Mouse (Mus musculus) retina, adult 2 months (tissue): ENCODE measurements at regions not wholly inside any gene's neighbourhood (a gene's known extent, or its start where the extent isn't known, plus 50 kb on each side); places are given as distances from the start of the nearest gene placed in this dataset.

Experiments
- DNase-seq: peaks from one replicate; pipeline ENCODE4 v3.0.0-alpha.2; 2012; ENCODE audit warnings: low read depth, low spot score

DNA sequence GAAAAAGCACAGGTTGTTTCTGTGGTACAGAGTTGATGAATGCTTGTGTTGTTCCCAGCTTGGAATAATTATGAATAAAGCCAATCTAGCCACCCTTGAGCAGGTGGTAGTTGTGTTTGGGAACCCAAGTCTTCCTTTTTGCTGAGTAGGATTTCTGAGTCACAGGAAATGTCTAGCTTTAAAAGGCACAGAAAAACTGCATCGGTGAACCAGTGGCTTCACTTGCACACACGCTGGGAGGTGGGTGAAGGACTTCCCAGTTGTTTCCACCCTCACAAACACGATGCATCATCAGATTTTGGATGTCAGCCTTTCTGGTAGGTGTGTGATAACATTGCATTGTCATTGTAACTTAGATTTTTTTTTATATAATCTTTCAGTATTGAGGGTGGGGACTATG, 322.9 kb upstream of the Slco3a1 start:
- no peak for DNase-seq

- no peak for DNase-seq
These were observed 322.1 kb upstream of the Slco3a1 start for GRCm38 (mm10) chr7:74876667-74877066.

- DNase-seq = no peak
These were observed 315.7 kb upstream of the Slco3a1 start for GRCm38 (mm10) chr7:74870250-74870649.

GRCm38 (mm10) chr7:74862727-74863126, 308.1 kb upstream of the Slco3a1 start:
- DNase-seq = no peak

- no peak for DNase-seq
These were observed 289.8 kb upstream of the Slco3a1 start for GRCm38 (mm10) chr7:74844306-74844929.

DNA sequence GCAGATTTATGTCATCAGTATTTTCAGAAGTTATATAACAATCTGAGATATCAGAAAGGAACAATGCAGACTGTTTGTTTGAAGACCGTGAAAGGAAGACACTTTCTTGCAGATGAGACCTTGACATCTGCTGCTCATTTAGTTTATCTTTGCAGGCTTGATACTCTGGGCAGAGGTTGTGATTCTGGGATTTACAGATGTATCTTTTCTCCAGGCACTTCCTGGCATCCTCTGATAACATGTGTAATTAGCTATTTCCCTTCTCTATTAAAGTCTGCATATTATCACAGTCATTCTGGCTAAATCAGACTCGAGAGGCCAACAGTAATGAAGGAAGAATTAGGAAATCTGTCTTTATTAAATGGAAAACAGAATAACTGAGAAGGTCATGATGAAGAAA, 268.7 kb upstream of the Slco3a1 start:
- DNase-seq = no peak

GRCm38 (mm10) chr7:74793241-74793640, 238.7 kb upstream of the Slco3a1 start:
- no peak for DNase-seq

GRCm38 (mm10) chr7:74788696-74789095, 234.1 kb upstream of the Slco3a1 start:
- no peak for DNase-seq

DNA sequence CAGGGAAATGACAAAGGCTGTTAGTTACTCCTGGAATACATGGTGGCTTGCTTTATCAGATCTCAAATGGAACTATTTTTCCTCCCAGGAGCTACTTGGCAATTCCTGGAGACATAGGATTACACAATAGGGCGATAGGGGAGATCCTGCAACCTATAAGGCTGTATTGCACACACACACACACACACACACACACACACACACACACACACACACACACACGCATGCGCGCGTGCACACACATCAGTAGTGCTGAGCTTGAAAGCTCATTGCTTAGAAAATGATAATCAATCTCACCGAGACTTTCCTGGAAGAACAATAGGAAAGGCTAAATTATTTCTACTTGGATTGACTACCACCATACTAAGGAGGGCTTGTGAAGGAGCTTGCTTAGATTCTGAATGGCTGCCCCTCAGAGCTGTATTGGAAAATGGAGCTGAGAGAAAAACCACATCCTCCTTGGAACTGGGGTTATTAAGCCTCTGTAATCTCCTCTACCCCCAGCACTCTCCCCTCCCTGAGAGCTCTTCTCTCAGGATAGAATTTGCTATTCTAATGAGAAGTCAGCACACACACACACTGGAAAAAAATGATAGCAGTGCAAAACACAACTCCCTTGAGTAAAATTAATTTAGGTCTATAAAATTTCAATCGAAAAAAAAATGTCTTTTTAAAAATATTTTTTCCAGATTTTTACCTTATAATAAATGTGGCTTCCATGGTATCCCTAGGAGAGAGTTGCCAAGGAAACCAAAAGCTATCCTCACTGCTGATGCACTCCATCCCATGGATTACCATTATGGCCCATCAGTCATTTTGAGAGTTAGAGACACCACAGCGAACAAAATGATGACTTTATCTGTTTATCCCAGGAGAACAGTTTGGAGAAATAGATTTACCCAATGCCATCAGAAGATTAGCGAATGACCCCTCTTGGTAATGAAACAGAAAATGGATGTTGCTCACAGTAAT, 217.1 kb upstream of the Slco3a1 start:
- DNase-seq = no peak

DNA sequence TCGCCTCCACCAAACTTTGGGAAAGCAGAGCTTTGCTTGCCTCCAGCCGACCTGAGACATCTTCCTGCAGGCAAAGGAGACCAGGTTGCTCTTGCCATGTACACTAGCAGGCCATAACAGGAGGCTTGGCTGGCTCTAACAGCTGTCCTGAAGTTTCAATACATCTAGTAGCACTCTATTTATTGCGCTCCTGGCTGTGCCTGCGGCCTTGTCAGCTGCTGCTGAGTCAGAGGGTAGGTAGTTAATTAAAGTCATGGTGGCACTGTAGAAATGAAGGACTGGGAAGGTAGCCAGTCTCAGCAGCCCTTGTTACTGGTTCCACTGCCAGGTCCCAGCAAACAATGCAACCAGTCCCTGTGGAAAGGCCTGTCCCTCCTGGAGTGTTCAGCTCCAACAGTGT, 212.0 kb upstream of the Slco3a1 start:
- no peak for DNase-seq

GRCm38 (mm10) chr7:74757469-74757868, 202.9 kb upstream of the Slco3a1 start:
- no peak for DNase-seq

- no peak for DNase-seq
These were observed 193.1 kb upstream of the Slco3a1 start for GRCm38 (mm10) chr7:74747704-74748103.

DNA sequence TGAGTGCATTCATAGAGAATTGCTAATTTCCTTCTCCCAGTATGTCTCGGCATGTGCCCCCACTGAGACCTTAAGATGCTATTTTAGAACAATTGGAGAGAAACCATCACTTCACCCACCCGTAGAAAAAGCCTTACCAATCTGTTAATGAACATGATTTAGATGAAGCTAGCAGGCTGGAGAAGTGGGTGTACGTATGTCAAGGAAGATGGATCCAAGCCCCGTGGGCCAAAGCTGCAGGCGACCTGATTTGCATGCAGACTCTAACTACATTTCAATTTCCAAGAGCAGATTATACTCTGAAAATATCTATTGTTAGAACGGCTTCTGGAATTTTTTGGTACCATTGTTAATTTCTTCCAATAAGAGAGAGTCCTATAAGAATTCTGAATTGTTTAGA, 180.4 kb upstream of the Slco3a1 start:
- no peak for DNase-seq

DNA sequence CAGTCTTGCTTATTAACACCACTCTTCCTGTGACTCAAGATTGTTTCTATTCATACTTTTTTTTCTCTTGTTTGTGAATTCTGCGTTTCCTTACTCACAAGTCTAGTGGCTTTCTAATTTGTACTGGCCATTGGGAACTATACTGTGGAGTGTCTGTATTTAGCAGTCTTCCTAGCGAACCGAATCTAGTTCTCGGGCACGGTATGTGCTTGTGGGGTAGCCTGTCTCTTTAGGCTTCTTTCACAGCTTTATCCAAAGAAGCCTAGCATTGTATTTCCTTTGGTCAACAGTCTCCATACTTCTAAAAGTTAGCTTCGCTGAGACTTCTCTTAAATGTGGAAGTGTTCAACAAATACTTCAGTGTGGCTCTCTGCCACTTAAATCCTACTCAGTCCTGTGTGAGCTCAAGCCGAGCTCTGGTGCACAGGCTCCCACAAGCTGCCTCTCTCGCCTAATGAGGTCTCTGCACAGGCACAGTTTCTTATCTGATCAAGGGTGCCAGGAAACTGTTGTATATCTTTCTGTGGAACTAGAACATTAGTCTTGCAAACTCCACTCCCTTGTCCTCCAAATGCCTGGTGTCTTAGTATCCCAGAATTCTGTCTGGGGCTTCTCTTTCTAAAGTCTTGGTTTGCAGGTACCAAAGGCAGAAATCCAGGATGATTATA, 171.9 kb upstream of the Slco3a1 start:
- no peak for DNase-seq

DNA sequence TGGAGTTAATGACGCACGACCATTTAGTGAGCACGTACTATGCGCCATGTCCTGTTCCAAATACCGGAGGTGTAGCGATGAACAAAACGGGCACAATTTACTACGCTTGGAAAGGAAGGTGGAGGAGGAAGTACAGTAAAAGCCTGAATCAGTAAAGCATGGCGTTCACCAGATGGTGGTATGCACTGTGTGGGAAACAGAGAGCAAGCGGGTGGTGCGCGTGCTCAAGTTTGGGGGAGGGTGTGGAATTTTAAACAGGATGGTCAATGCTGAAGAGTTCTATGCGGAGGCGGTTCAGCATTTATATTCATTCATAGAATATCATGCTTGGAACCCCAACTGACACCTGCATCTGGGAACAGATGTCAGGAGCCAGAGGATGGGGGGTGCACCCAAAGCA, 164.7 kb upstream of the Slco3a1 start:
- DNase-seq = no peak

DNA sequence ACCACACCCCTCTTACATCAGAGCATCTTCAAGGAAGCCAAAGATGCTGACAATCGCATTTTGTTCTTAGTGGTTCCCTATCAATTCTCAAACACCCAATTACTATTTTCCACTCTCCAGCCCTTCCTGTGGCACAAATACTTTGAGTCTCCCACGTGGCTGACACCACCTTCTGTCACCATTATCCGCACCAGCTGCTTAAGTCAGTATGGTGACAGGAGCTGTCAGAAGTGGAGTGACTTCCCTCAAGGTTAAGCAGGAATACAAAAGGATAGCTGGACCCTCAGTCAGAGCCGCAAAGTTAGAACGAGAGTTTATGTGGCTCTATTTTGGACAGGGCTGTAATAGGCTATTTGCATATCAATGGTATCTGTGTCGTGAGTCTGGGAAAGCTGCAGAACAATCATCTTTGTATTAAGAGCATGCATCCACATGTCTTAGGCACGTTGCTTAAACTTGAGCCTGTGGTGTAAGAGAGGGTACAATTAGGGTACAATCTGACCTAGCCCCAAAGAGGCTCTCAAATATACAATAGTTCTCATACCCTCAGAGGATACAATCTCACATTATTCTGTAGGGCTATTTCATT, 155.5 kb upstream of the Slco3a1 start:
- DNase-seq = no peak

DNA sequence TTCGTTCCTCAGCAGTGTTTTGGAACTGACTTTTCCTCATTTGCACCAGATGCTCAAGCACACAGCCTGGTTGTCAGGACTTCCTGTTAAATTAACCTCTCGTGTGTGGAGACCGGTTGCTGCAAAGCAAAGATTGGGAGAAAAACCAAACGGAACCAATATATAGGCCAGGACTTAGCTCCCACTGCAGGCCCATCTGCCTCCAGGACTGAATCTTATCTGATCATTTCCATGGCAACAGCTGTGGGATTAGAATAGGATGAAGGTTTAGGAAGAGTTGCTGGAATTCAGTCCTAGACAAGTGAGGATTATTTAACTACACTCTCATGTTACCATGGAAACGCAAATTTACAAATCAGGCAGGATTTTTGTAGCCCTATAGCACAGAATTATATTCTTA, 154.4 kb upstream of the Slco3a1 start:
- DNase-seq = peak; percentile 36

DNA sequence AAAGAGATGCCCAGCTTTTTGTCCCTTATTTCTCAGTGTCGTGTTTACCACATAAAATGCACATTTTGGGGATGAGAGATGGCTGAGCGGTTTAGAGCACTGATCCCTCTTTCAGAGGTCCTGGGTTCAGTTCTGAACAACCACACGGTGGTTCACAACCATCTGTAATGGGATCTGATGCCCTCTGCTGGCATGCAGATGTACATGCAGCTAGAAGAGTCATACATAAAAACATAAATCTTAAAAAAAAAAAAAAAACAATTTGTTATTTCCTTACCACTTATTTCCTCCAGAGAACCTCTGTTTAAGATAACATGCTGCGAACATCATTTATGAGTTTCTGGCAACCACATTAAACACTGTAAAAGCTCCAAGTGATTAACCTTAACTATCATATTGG, 149.0 kb upstream of the Slco3a1 start:
- DNase-seq = no peak

GRCm38 (mm10) chr7:74697794-74698354, 143.3 kb upstream of the Slco3a1 start:
- no peak for DNase-seq

DNA sequence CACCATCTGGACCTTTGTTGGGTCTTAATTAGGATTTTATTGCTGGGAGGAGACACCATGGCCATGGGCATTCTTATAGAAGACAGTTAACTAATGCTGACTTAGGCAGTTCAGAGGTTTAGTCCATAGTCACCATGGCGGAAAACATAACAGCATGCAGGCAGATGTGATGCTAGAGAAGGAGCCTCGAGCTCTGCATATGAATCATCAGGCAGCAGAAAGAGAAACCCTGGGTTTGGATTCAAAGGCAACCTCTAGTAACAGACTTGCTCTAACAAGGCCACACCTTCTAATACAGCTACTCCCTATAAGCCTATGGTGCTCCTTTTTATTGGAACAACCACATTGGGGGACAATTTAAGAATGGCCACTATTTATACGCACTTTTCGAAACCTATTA, 141.7 kb upstream of the Slco3a1 start:
- no peak for DNase-seq

DNA sequence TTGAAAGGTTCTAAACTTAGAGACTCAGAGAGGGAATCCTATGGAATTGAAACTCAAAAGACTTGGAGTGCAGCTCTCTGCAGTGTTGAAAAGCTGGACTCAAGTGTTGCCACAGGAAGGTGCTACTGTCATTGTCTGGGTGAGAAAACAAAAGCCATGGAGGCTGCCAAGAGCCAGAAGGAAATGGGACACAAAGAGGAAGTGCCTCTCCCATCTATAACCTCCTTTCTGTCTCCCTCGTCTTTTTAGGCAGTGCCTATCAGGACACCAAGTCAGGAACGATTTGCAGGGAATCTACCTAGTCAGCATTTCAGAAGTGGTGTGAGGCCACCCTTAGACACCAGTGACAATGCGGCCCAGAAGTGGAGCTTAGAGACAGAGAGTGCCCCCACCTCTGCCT, 138.5 kb upstream of the Slco3a1 start:
- no peak for DNase-seq

DNA sequence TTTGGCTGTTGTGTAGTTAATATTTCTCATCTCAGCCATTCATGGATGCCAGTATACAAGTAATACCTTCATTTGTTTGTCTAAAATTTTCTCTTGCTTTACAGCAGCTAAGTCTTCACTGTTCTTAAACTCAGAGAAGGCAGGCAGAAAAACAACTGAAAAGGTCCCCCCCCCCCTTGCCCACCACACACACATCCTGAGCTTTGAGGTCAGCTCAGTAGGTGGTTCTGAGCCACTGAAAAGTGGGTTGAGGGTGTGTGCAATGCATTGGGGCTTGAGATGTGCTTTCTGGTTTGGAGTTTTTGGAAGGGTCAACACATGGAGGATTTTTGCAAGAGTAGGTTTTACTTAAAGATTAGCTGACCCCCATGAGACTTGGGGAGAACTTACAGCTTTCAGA, 136.1 kb upstream of the Slco3a1 start:
- DNase-seq = no peak
